Mouse (Mus musculus) hematopoietic stem cell, adult 5-6 weeks (primary cell): Measurements from ENCODE around the gene Ceacam16. TPM values are rescaled to one million over a fixed set of nuclear protein-coding genes. Genes with fewer than 3 reads are reported as not detected.

Experiments
- ATAC-seq, 2 experiments: fragments of 125-278 bp in 1 of 2; replicated peaks in 1 of 2; 2 replicates each; pipeline ENCODE4 v1.8.0; 2016 to 2017; ENCODE audit warnings: inconsistent platforms in 2 of 2, mild to moderate bottlenecking in 2 of 2, moderate number of reproducible peaks in 2 of 2, low read depth in 1 of 2, moderate TSS enrichment in 1 of 2; ENCODE audit not compliant: low FRiP score in 2 of 2, poor library complexity in 2 of 2, severe bottlenecking in 2 of 2, insufficient read depth in 1 of 2, low TSS enrichment in 1 of 2
- total RNA-seq: library from RNA; stranded (forward); fragments of 172-1452, 232-1000 nt; gene quantifications from 2 replicates; pipeline ENCODE4 v1.2.3, GENCODE M21; 2017

Gene Ceacam16
- total RNA-seq, 1 experiment from 2014 or later: 0.10 TPM

DNA sequence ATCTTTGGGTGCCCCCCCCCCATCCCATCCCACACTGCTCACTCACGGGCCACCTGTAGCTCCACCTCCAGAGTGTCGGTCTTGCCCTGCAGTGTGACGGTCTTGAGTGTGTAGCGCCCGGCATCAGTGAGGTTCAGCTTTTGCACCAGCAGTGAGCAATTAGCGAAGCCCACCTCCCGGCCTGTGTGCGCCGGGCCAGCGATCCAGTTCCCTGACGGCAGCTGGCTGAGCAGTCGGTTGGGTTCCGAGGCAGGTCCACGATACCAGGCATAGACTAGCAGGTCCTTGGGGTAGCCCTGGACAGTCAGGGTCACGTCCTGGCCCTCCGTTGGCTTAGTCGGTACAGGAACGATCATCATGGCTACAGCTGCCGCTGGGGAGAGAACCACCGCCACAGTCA lies 7.6 kb downstream of the Ceacam16 start:
- no peak for ATAC-seq

DNA sequence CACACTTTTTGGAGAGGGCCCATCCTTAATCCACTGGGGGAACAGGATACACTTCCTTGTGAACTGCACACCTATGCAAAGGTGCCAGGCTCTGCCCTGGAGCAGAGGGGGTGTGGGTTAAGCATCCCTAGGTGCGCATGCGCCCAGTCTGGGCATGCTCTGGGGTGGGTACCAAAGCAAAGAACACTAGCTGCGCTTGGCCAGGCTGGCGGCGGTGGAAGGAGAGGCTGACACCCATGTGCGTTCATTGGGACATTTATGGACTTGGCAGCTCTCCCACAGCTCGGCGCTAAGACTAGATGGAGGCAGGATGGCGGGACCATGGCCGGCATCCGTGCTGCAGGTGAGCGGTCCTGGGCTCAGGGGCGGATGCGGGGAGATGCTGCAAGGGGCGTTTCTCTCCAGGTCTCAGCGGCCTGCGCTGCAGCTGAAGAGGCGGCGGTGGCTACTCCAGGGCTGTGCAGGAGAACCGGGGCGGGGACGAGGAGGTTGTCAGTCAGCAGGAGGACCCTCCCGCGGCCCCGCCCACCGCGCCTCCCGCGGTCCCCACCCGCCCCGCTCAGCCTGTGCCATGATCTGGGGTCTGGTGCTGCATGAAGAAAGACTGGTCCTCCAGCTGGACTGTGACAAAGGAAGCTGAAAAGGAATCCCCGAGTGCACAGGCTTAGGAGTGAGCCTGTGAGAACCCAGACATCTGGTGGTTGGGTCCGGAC lies 9.1 kb downstream of the Ceacam16 start, which contains the start of gene Gm19345:
Gene Gm19345 (plus strand): TSS at position 146 of the 713 bp plus-strand sequence.
- peak; percentile 11 to 33; a peak in 1 of 4 replicates for ATAC-seq

DNA sequence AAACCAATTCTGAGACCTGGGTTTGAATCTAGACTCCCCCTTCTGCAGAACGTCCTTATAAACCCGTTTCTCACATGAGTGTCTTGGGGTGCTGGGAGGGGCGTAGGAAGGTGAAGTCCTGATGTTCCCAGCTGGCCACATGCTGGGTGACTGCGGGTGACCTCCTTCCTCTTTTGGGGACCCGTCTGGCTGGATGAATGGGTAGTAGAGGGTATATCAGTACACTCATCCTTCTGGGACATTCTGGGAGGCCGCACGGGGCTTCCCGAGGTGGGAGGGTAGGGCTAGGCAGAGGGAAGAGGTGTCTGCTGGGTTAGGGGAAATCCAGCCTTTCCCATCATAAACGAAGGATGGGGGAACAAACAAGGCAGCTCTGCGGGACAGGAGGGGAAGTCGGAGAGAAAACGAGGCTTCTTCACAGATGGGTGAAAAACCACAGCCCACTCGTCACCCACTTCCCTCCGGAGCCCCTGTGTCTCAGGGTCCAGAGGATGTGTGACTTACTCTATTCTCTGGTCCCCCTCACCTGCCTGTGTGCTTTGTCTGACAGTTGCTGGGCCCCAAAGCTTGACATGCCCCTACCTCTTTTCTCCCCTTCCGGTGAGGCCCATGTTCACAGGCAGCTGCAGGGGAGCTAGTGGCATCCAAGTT lies 16.5 kb downstream of the Ceacam16 start:
- peak; percentile 63 to 77 for ATAC-seq

DNA sequence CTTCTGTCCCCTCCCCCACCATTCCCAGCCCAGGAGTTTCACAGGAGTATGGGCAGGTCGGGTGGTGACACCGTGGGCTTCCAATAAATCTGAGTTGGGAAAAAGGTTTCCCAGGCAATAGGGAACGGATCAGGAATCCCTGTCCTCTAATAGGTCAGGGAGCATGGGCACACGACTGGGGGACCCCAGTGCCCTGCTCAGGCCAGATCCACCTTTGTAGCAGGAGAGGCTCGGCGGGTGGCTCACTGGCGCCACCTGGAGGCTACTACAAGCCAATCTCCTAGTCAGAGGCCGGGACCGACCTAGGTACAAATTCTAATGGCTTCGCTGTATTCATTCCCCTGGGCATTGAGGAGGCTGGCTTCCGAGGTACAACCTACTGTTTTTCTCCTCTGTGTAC lies 17.5 kb downstream of the Ceacam16 start:
- peak; percentile 51 to 53 for ATAC-seq

DNA sequence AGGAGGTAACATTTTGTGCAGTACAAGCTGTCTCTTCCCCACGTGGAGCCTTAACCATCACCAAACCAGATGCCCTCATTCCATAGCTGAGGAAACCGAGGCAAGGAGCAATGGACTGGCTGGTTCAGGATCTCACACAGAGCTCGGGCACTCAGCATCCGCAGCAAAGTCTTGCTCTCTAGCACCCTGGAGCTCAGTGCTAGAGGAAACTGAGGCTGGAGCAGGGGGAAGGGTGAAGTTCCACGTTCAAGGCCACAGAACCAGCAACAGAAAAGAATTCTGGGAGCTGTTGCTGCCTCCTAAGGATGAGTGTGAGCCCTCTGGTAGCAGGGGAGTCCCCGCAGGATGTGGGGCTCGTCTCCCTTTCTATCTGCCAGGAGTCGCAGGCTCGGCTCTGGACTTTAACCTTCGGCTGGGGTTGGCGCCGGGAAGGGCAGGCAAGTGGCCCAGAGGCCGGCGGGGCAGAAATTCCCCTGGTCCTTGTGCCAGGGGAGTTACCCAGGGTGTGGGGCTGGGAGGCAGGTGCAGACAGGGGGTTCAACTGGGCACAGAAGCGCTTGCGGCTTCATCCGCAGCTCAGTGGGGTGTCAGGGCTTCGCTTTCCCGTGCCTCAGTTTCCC lies 18.1 kb downstream of the Ceacam16 start:
- ATAC-seq: no peak

DNA sequence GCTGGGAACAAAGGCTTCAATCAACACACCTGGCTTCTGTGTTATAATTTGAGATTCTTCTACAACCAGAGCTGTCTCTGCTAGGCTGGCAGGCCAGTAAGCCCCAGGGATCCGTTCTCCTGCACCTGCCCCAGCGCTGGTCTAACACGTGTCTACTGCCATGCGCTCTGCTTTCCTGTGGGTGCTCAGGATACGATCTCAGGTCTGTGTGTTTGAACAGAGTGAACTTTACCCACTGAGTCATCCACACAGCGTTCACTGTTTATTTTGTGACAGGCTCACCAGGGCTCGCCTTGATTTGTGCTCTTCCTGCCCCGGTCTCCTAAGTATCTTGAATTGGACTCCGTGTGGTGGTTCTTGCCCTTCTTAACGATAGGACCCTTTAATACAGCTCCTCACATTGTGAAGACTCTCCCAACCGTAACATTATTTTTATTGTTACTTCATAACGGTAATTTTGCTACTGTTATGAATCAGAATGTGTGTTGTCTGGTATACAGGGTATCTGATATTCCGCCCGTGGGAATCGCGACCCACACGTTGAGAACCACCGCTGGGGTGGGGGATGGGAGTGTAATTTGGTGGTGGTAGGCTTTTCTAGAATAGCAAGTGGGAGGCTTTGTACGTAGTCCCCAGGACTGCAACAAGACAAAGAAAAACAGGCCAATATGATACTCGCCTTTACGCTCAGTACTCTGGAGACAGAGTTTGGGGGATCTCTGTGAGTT lies 19.2 kb downstream of the Ceacam16 start:
- no peak for ATAC-seq

DNA sequence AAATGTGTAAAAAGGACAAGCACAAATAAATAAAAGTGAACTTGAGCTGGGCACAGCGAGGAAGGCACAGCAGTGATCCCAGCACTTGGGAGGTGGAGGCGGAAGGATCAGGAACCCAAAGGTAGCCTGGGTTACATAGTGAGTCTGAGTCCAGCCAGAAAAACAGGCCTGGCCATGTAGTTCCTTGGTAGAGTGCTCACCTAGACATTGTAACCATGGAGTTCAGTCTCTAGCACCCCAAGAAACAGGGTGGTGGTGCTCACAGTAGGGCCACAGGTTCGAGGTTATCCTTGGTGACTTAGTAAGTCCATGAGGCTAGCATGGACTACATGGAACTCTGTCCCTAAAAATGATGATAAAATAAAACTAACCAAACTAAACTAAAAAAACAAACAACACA lies 20.2 kb downstream of the Ceacam16 start:
- ATAC-seq: no peak

DNA sequence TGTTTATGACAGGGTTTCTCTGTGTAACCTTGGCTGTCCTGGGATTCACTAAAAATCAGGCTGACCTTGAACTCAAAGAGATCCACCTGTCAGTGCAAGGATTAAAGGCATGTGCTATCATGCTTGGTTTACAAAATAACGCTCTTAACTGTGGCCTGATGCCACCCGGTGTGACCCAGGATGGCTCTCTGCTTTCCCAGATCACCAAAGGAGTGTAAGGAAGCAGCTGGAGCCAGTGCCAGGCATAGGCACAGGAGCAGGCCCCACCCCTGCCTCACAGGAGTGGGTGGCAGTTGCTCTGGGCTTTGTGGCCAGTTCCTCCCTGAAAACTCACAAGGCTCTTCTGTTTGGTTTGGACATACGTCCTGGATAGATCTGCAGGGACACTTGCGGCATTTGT lies 20.7 kb downstream of the Ceacam16 start:
- no peak for ATAC-seq

DNA sequence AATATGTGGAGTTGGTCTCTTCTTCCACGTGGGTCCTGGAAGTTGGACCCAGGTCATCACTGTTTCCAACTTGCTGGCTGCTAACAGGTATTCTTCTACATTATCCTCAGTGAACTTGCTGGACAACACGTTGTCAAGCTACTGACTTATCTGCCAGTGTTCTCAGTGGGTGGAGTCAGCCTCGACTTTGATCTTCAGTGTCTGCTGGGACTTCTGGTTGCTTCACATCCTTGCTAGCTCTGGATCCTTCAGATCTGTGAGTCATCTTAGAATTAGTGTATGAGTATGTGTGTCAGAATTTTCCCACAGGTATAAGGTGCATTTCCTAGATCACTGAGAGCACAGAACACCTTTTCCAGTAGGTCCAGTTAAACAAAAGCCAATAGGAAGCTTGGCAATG lies 24.3 kb downstream of the Ceacam16 start:
- ATAC-seq: no peak

DNA sequence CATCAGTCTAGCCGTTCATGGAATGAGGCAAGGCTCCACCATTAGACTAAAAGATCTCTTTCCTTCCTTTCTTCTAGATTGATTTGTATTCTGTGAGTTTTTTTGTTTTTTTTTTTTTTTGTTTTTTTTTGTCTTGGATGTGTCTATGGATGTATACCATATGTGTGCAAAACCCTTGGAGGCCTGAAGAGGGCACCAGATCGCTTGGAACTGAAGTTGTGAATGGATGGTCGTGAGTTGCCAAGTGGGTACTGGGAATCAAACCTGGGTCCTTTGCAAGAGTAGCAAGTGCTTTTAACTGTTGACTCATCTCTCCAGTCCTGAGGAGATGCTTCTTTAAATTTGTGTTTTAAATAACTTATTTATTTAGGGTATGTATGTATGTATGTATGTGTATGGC lies 27.0 kb downstream of the Ceacam16 start:
- no peak for ATAC-seq

DNA sequence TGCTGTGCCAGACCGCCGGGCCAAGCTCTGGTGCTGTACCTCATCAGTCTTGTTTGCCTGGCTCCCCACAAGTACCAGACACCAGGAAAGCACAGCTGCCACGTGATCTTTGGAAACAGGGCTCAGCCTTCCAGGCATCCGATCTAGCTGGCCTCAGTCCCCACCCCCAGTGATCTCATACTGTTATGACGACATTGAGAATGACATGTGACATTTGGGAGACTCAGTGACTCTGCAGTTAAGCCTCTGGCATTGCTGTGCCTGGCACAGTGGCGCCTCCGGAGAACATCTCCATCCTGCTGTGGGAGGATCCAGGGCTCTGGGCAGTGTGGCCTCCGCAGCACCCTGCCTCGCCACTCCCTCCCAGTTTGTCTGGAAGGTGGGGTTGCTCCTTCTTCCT lies 29.3 kb downstream of the Ceacam16 start:
- peak in 1 of 2 experiments; percentile 36; a peak in 1 of 4 replicates for ATAC-seq

DNA sequence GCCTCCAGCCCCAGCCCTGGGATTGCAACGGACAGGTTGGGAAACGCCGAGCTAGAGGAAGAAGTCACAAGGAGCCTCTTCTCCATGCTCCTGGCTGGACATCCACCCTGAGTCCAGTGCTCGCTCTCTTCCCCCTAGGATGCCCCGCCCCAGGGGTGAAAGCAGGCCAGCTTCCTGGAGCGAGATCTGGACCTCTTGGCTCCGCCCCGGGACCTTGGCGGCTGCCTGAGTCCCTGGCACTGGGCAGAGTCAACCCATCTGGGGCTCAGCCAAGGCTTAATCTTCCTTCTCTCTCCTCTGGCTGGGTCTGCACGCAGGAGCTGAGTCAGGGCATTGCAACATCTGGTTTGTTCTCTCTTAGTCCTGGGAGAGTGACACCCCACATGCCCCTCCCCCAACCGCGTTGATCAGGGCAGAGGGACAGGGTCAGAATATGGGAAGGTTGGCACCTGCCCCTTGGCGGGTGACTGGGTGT lies 30.4 kb downstream of the Ceacam16 start:
- peak; percentile 95 to 97 for ATAC-seq

DNA sequence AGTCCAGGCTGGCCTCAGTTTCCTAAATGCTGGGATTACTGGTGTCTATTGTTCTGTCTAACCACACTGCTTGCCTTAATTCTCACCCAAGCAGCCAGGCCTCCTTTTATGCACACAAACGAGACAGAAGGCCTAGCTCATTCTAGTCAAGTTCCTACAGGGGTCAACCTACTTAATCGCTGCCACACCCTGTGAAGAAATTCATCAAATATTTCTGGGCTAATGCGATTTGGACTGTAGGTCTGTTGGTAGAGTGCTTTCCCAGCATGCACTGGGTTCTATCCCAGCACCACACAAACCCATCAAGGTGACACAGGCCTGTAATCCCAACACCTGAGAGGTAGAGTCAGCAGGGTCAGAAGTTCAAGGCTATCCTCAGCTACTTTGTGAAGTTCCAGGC lies 31.4 kb downstream of the Ceacam16 start:
- no peak for ATAC-seq

DNA sequence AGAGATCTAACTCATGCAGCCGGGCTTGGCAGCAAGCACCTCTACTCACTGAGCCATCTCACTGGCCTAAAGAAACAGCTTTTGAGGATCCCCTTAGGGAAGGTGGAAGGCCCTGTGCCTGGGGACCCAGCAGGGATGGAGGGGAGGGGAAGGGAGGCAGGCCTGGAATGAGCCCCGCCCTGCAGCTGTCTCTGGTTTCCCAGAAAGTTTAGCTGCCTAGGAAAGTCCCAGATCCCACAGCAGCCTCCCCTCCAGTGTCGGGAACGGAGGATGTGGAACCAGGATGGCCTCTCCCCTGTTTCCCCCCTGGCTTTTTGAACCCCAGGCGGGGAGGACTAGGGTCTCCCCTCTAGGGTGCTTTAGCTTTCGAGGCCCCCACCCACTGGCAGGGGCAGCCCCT lies 34.3 kb downstream of the Ceacam16 start:
- no peak for ATAC-seq

DNA sequence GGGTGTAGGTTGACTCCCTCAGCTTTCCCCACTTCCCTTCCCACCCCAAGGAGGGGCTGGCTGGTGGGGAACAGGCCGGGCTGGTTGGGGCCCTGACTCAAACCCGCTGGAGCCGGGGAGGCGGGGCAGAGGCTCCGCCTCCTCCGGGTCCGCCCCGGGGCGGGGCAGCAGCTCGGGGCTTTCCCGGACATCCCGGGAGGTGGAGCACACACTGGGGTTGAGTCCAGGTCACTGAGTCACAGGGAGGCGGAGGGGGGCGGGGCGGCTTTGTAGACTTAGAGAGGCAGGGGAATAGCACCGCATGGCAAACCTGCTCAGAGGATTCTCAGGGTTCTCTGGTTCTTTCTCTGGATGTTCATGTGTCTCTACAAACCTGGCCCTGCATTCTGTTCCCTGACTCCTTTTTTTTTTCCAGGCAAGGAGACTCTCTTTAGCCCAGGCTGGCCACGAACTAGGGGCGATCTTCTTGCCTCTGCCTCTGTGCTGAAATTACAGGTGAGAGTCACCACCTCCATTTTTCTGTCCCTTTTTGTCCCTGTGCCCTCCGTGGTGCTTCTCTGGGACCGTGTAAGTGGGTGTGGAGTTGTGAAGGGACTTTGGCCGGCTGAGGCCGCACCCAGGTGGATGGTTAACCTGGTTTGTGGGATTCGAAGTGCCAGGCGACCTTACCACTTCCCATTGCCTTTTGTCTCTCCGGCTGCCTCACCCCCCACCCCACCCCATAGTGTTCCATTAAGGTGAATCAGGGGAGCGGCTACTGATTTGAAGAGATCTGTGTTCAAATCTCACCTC lies 36.7 kb downstream of the Ceacam16 start:
- ATAC-seq: peak; percentile 67 to 70

DNA sequence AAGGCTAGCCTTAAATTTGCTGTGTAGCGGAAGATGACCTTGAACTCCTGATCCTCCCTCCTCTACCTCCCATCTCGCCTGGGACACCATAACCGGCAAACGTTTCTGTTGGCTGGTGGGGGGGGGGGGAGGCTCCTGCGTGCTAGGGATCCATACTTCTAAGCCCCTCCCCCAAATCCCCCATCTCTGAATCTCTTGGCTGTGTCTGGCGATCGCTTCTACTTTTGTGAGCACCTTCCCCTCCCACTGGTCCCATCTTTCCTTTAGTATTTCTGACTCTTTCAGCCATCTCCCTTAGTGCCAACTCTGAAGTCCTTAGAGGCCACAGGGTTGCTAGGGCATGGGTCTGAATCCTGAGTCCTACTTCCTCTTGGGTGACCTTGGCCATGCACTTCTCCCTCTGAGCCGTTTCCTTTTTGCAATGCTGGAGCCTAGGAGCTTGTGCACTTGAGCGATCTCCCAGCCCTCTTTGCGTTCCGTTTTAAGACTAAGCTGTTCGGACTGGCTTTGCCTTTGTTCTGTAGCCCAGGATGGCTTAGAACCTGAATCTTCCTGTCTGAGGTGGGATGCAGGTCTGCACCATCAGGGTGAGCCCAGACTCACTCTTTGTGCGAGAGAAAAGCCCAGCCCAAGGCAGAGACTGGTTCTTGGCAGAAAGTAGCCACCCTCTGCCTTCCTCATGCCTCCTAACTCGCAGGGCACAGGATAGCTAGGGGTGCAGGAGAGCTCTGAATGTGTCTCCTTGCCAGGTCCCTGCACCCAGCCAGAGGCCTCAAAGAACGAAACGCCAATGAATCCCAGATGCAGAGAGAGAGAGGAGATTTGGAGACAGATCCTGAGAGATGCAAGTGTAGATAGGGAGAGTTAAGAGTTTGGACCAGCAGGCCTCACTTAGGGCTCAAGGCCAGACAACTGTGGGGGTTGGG lies 37.6 kb downstream of the Ceacam16 start:
- peak; percentile 34 to 43; a peak in 3 of 4 replicates for ATAC-seq
